Mouse (Mus musculus): Measurements from ENCODE around the gene Kif2a.
"Not testable (repeated sequence)": the region's sequence is repeated elsewhere in the genome, so short reads cannot be mapped to it uniquely, and the experiment has no call there.

Kif2a gene

GRCm38 (mm10) chr13:106928296-106928695 lies 93.6 kb downstream of the Kif2a start:
- DNase-seq, result no peak

DNA sequence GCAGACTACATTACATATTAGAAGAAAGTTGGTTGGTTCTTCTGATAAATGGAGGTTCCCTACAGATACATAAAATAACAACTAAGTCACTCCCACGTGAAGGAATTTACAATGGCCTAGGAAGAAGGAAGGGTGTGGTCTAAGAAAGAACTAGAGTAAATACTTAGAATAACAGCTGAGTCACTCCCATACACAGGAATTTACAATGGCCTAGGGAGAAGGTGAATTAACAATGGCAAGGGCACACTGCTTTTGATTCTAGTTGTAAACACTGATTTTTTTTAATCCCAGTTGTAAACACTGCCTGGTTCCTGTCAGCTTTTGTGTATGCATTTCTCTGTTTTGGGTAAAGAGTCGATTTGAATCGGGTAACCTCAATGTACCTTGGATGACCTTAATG lies 96.0 kb downstream of the Kif2a start:
- DNase-seq, result not testable (repeated sequence)

DNA sequence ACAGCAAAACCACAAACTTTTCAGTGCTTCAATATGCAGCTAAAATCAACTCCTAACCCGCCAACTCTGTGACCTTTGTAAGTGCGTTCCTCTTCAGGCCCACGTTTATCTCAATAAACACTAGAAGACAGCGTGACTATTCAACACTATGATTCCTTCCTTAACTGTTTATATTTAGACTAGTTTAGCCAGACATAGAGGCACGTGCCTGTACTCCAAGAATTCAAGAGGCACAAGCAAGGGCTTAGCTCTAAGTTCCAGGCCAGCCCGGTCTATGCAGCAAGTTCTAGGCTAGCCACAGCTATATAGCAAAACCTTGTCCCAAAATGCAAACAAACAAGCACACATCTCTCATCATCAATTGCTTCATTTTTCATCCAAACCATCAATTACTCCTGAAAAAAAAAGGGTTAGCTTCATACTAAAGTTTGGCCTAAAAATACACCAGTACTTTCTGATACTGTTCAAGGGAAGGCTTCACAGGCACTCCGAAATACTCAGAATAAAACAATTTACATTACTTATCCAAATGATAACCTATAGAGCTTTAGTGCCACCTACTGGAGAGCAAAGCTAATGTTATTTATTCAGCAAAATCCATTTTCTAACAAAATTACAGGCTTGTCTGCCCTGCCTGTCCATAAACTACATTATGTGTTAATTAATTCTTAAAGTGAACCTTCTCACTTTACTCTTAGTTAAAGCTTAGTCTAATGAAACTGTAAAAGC lies 103.4 kb downstream of the Kif2a start:
- DNase-seq, result no peak

DNA sequence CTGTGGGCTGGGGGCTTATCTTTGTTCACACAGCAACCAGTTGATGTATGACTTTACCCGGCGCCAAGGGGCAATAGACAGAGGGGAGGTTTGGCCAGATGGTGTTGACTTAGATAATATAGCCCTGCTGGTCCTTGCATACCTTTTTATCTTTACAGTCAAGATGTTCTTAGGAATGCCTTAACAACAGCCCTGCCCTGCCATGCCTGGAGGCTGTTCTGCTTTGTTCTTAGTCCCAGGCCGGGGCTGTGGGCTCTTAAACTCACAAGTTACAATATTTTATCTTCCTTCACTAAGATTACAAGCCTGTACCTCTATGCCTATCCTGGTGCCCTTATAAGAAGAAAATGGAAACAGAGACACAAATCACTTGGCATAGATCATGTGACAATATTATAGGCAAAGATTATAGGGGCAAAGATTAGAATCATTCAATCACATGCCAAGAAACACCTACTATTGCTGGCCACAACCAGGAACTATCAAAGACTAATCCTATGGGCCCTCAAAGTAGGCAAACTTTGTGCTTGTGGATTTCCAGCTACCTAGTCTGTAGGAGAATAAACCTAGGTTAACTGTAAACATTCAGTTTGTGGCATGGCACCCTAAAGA lies 108.7 kb downstream of the Kif2a start:
- DNase-seq, result no peak

GRCm38 (mm10) chr13:106910096-106910495 lies 111.8 kb downstream of the Kif2a start:
- no peak for DNase-seq

All from kidney, postnatal 4 days (tissue).